Mouse (Mus musculus): ENCODE results near the gene Eif4enif1.
"Not testable (repeated sequence)": the region's sequence is repeated elsewhere in the genome, so short reads cannot be mapped to it uniquely, and the experiment has no call there.

DNA sequence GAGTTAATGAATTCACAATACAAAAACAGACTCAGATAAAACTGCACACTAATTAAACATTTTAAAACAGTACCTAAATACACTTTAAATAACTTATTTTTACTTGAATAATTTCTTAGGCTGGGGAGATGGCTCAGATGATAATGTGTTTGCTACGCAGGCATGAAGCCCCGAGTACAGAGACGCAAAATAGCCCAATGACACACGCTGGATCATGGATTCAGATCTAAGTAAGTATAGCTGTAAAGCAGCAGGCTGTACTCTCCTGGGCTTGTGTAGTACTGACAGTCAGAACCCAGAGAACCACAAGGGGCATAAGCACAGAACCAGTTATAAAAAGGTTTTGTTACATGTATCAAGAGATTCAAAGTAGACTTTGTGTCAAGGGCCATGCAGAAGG lies 35.1 kb upstream of the Eif4enif1 start:
- TF ChIP-seq CTCF (IDR thresholded peaks at IDR 0.05; ENCODE audit: control insufficient read depth, insufficient read depth, low read length); POLR2A (IDR thresholded peaks at IDR 0.05; ENCODE audit: borderline replicate concordance, control insufficient read depth, low read depth, low read length): not testable (repeated sequence)
